Mouse (Mus musculus) cerebellum, adult 18-20 months (tissue): Measurements from ENCODE around the gene Traf3ip1.

Experiments
- DNase-seq, 2 experiments: peaks; one replicate each; pipeline ENCODE4 v3.0.0; 2021

The Traf3ip1 gene

GRCm38 (mm10) chr1:91537786-91538569 is 43.5 kb downstream of the Traf3ip1 start:
- no peak for DNase-seq

- no peak for DNase-seq
Measured at GRCm38 (mm10) chr1:91538570-91538929, 44.1 kb downstream of the Traf3ip1 start.

- DNase-seq: no peak
Measured at GRCm38 (mm10) chr1:91539246-91539645, 44.8 kb downstream of the Traf3ip1 start.

- DNase-seq: peak; percentile 30 to 48
Measured at GRCm38 (mm10) chr1:91539704-91540270, 45.3 kb downstream of the Traf3ip1 start.

- DNase-seq: peak; percentile 91 to 93
Measured at GRCm38 (mm10) chr1:91540271-91540826, 45.9 kb downstream of the Traf3ip1 start, which contains the start of gene Asb1. Gene Asb1, plus strand, starts transcription at chr1:91540544.

- DNase-seq: peak; percentile 30 to 33
Measured at GRCm38 (mm10) chr1:91541042-91541592, 46.7 kb downstream of the Traf3ip1 start.

GRCm38 (mm10) chr1:91543974-91544373 is 49.5 kb downstream of the Traf3ip1 start:
- DNase-seq: no peak

GRCm38 (mm10) chr1:91545226-91545625 is 50.8 kb downstream of the Traf3ip1 start:
- no peak for DNase-seq

GRCm38 (mm10) chr1:91547567-91547966 is 53.1 kb downstream of the Traf3ip1 start:
- DNase-seq: no peak

GRCm38 (mm10) chr1:91549073-91549472 is 54.6 kb downstream of the Traf3ip1 start:
- no peak for DNase-seq

- no peak for DNase-seq
Measured at GRCm38 (mm10) chr1:91557099-91557498, 62.7 kb downstream of the Traf3ip1 start.

- no peak for DNase-seq
Measured at GRCm38 (mm10) chr1:91561226-91561625, 66.8 kb downstream of the Traf3ip1 start.

- DNase-seq: no peak
Measured at GRCm38 (mm10) chr1:91562977-91563590, 68.6 kb downstream of the Traf3ip1 start.

- no peak for DNase-seq
Measured at GRCm38 (mm10) chr1:91564004-91564403, 69.6 kb downstream of the Traf3ip1 start.

GRCm38 (mm10) chr1:91564598-91564997 is 70.2 kb downstream of the Traf3ip1 start:
- no peak for DNase-seq

- no peak for DNase-seq
Measured at GRCm38 (mm10) chr1:91567269-91567668, 72.8 kb downstream of the Traf3ip1 start.

- DNase-seq: no peak
Measured at GRCm38 (mm10) chr1:91572458-91572857, 78.0 kb downstream of the Traf3ip1 start.

GRCm38 (mm10) chr1:91574208-91574607 is 79.8 kb downstream of the Traf3ip1 start:
- peak; percentile 32 to 35 for DNase-seq

- DNase-seq: no peak
Measured at GRCm38 (mm10) chr1:91577883-91578517, 83.6 kb downstream of the Traf3ip1 start.
